Mouse (Mus musculus) spleen, embryonic (tissue): ENCODE data around the gene Siae.

Source experiments
- CTCF ChIA-PET: fragments of 350-600 bp; sonication (Branson Sonifier 250); formaldehyde crosslinking; loops from one replicate; lab custom pipeline; 2022; lab: Charles Lee

The Siae gene

GRCm38 (mm10) chr9:37669678-37670077, 114.2 kb downstream of the Siae start:
- CTCF ChIA-PET: no interaction called here

GRCm38 (mm10) chr9:37670261-37670660, 114.8 kb downstream of the Siae start:
- CTCF ChIA-PET: no interaction called here

- CTCF ChIA-PET: no interaction called here
Measured at GRCm38 (mm10) chr9:37675287-37675686, 119.8 kb downstream of the Siae start.

GRCm38 (mm10) chr9:37681123-37681522, 125.6 kb downstream of the Siae start:
- CTCF ChIA-PET: interaction anchor here (0.7 kb wide), 1 partner anchor 44 kb away, joined by 3 read pairs; no protein-coding TSS in a partner anchor

- CTCF ChIA-PET: no interaction called here
Measured at GRCm38 (mm10) chr9:37687288-37687940, 131.9 kb downstream of the Siae start.

- CTCF ChIA-PET: no interaction called here
Measured at GRCm38 (mm10) chr9:37687941-37688303, 132.4 kb downstream of the Siae start.

GRCm38 (mm10) chr9:37689970-37690686, 134.6 kb downstream of the Siae start:
- CTCF ChIA-PET: interaction anchor here (1.1 kb wide), 1 partner anchor 10 kb away, joined by 3 read pairs; no protein-coding TSS in a partner anchor
